Mouse (Mus musculus) heart, postnatal 4 days (tissue): ENCODE results near the gene Mst1. TPM values are rescaled to one million over a fixed set of nuclear protein-coding genes. Genes with fewer than 3 reads are reported as not detected.

Experiments used
- DNase-seq: peaks from one replicate; pipeline ENCODE4 v3.0.0; 2021
- total RNA-seq, 2 experiments: library from RNA; stranded (reverse); gene quantifications; 2 replicates each; pipeline ENCODE4 v1.2.3; 2021

The Mst1 gene
- total RNA-seq = not detected

GRCm38 (mm10) chr9:108080168-108080567 lies at the start of gene Mst1:
Gene Mst1, plus strand, starts transcription at chr9:108080436.
- DNase-seq = no peak

GRCm38 (mm10) chr9:108032126-108032525 lies 48.1 kb upstream of the Mst1 start:
- no peak for DNase-seq

- DNase-seq = no peak
Measured at GRCm38 (mm10) chr9:108035331-108036156, 44.7 kb upstream of the Mst1 start.

GRCm38 (mm10) chr9:108044751-108045492 lies 35.3 kb upstream of the Mst1 start:
- no peak for DNase-seq

GRCm38 (mm10) chr9:108046582-108046981 lies 33.7 kb upstream of the Mst1 start:
- DNase-seq = no peak

- no peak for DNase-seq
Measured at GRCm38 (mm10) chr9:108047601-108048565, 32.4 kb upstream of the Mst1 start.

- DNase-seq = no peak
Measured at GRCm38 (mm10) chr9:108048566-108048955, 31.7 kb upstream of the Mst1 start.

- DNase-seq = peak; percentile 97
Measured at GRCm38 (mm10) chr9:108049016-108049455, 31.2 kb upstream of the Mst1 start, which contains the start of gene Gmppb. Gene Gmppb, plus strand, starts transcription at chr9:108049242.

- no peak for DNase-seq
Measured at GRCm38 (mm10) chr9:108049561-108050251, 30.5 kb upstream of the Mst1 start.

GRCm38 (mm10) chr9:108051184-108051930 lies 28.9 kb upstream of the Mst1 start:
- no peak for DNase-seq

- DNase-seq = no peak
Measured at GRCm38 (mm10) chr9:108051931-108052220, 28.4 kb upstream of the Mst1 start.

GRCm38 (mm10) chr9:108052411-108052810 lies 27.8 kb upstream of the Mst1 start:
- no peak for DNase-seq

- DNase-seq = peak; percentile 99
Measured at GRCm38 (mm10) chr9:108052885-108053664, 27.2 kb upstream of the Mst1 start, which contains the start of gene Amigo3. Gene Amigo3, plus strand, starts transcription at chr9:108053159.

GRCm38 (mm10) chr9:108053665-108054225 lies 26.5 kb upstream of the Mst1 start:
- no peak for DNase-seq

GRCm38 (mm10) chr9:108054331-108055040 lies 25.8 kb upstream of the Mst1 start:
- no peak for DNase-seq

- DNase-seq = no peak
Measured at GRCm38 (mm10) chr9:108055061-108055460, 25.2 kb upstream of the Mst1 start.

- no peak for DNase-seq
Measured at GRCm38 (mm10) chr9:108055661-108056237, 24.5 kb upstream of the Mst1 start.

GRCm38 (mm10) chr9:108056361-108057261 lies 23.6 kb upstream of the Mst1 start:
- DNase-seq = no peak
